Mouse (Mus musculus): ENCODE data around the gene Hist1h2bp. TPM values are rescaled to one million over a fixed set of nuclear protein-coding genes. Genes with fewer than 3 reads are reported as not detected.
"Not testable (repeated sequence)": the region's sequence is repeated elsewhere in the genome, so short reads cannot be mapped to it uniquely, and the experiment has no call there.

Gene Hist1h2bp
- polyA plus RNA-seq, 1 experiment from 2014 or later: 0.44 TPM

- no peaks in the 10 kb centered on the region for H3K27me3 ChIP-seq
- no peak for ATAC-seq (ENCODE audit: low FRiP score, low read depth)
- H3K4me2 ChIP-seq: no peak overlapping the region
- no peaks in the 10 kb centered on the region for H3K9me3 ChIP-seq
- H3K9ac ChIP-seq: no peak overlapping the region
- H3K4me1 ChIP-seq (replicated peaks): no peaks in the 10 kb centered on the region
- 89% methylated on average over 10 of the region's 10 CpGs for WGBS
- no peak overlapping the region for H3K27ac ChIP-seq (replicated peaks)
- H3K4me3 ChIP-seq: no peak overlapping the region
- no peaks in the 10 kb centered on the region for H3K36me3 ChIP-seq
These were observed 43.1 kb downstream of the Hist1h2bp start for GRCm38 (mm10) chr13:21830344-21830743.

GRCm38 (mm10) chr13:21831418-21832394 lies 44.4 kb downstream of the Hist1h2bp start, which contains the start of gene Hist1h4n:
Hist1h4n (minus strand) TSS chr13:21832196.
- WGBS: 0% methylated on average over 27 of the region's 58 CpGs
- not testable (repeated sequence) for H3K27ac ChIP-seq (replicated peaks); H3K9ac ChIP-seq; H3K9me3 ChIP-seq; H3K4me1 ChIP-seq (replicated peaks); H3K27me3 ChIP-seq; H3K36me3 ChIP-seq
- H3K4me3 ChIP-seq: peak within 1 kb of the TSS; percentile 27
- peak; percentile 90 for ATAC-seq (ENCODE audit: low FRiP score, low read depth)
- H3K4me2 ChIP-seq: peak within 1 kb of the TSS; percentile 49

GRCm38 (mm10) chr13:21833461-21833860 lies 46.2 kb downstream of the Hist1h2bp start, which contains the start of the genes Hist1h2ap and Hist1h2br:
Hist1h2ap (minus strand) TSS chr13:21833507.
Hist1h2br (plus strand) TSS chr13:21833743.
- not testable (repeated sequence) for H3K27ac ChIP-seq (replicated peaks); H3K9ac ChIP-seq; H3K4me2 ChIP-seq; H3K36me3 ChIP-seq; H3K4me1 ChIP-seq (replicated peaks); H3K27me3 ChIP-seq; H3K9me3 ChIP-seq; H3K4me3 ChIP-seq
- WGBS: no CpG with 5 or more reads among the region's 24 CpGs
- ATAC-seq (ENCODE audit: low FRiP score, low read depth): peak; percentile 98

Small RNA genes within 50 kb of the gene (microRNA-seq; reads per million reads assigned to microRNA genes)
- not detected for gene Gm19658
- not detected for gene Gm44346
- not detected for gene Gm44454
- not detected for gene Gm44466

Other genes starting within 250 kb of the Hist1h2bp start
- gene Olfr1366, start 244.7 kb upstream of the Hist1h2bp start, polyA plus RNA-seq (2015; fragmentation: Nextera tagmentation; extraction: Ambion mirVana): 0.06 and 0.25 TPM in 2 replicates
- 0.04 and 0.08 TPM in 2 replicates for gene Olfr1535, start 227.6 kb upstream of the Hist1h2bp start, polyA plus RNA-seq (2015; fragmentation: Nextera tagmentation; extraction: Ambion mirVana)
- not detected in 2 replicates for gene Olfr1364, start 205.7 kb upstream of the Hist1h2bp start, polyA plus RNA-seq (2015; fragmentation: Nextera tagmentation; extraction: Ambion mirVana)
- not detected in 2 replicates for gene Olfr1362, start 173.4 kb upstream of the Hist1h2bp start, polyA plus RNA-seq (2015; fragmentation: Nextera tagmentation; extraction: Ambion mirVana)
- gene Olfr11, start 144.9 kb upstream of the Hist1h2bp start, polyA plus RNA-seq (2015; fragmentation: Nextera tagmentation; extraction: Ambion mirVana): 0.04 TPM in 1 of 2 replicates, not detected in the other
- gene Olfr1361, start 124.1 kb upstream of the Hist1h2bp start, polyA plus RNA-seq (2015; fragmentation: Nextera tagmentation; extraction: Ambion mirVana): not detected in 2 replicates
- not detected in 2 replicates for gene Olfr1360, start 110.1 kb upstream of the Hist1h2bp start, polyA plus RNA-seq (2015; fragmentation: Nextera tagmentation; extraction: Ambion mirVana)
- gene Olfr1359, start 89.3 kb upstream of the Hist1h2bp start, polyA plus RNA-seq (2015; fragmentation: Nextera tagmentation; extraction: Ambion mirVana): not detected in 2 replicates
- gene Hist1h2bl, start 71.3 kb upstream of the Hist1h2bp start, polyA plus RNA-seq (2015; fragmentation: Nextera tagmentation; extraction: Ambion mirVana): not detected in 2 replicates
- gene Hist1h2ai, start 71.0 kb upstream of the Hist1h2bp start, polyA plus RNA-seq (2015; fragmentation: Nextera tagmentation; extraction: Ambion mirVana): 6.2 and 7.8 TPM in 2 replicates
- 2.5 and 3.5 TPM in 2 replicates for gene Hist1h3h, start 69.8 kb upstream of the Hist1h2bp start, polyA plus RNA-seq (2015; fragmentation: Nextera tagmentation; extraction: Ambion mirVana)
- 0.51 and 1.7 TPM in 2 replicates for gene Hist1h2bm, start 65.4 kb upstream of the Hist1h2bp start, polyA plus RNA-seq (2015; fragmentation: Nextera tagmentation; extraction: Ambion mirVana)
- 0.77 TPM in 1 of 2 replicates, not detected in the other for gene Hist1h4j, start 52.4 kb upstream of the Hist1h2bp start, polyA plus RNA-seq (2015; fragmentation: Nextera tagmentation; extraction: Ambion mirVana)
- 1.5 and 2.3 TPM in 2 replicates for gene Hist1h4k, start 37.0 kb upstream of the Hist1h2bp start, polyA plus RNA-seq (2015; fragmentation: Nextera tagmentation; extraction: Ambion mirVana)
- gene Hist1h2ak, start 33.6 kb upstream of the Hist1h2bp start, polyA plus RNA-seq (2015; fragmentation: Nextera tagmentation; extraction: Ambion mirVana): 5.3 and 7.9 TPM in 2 replicates
- gene Hist1h2bn, start 33.3 kb upstream of the Hist1h2bp start, polyA plus RNA-seq (2015; fragmentation: Nextera tagmentation; extraction: Ambion mirVana): 1.1 TPM in 1 of 2 replicates, not detected in the other
- 3.5 and 7.4 TPM in 2 replicates for gene Hist1h1b, start 6.8 kb upstream of the Hist1h2bp start, polyA plus RNA-seq (2015; fragmentation: Nextera tagmentation; extraction: Ambion mirVana)
- 28.0 and 43.0 TPM in 2 replicates for gene Hist1h3i, start 4.1 kb upstream of the Hist1h2bp start, polyA plus RNA-seq (2015; fragmentation: Nextera tagmentation; extraction: Ambion mirVana)
- gene Hist1h2an, start 243 bp upstream of the Hist1h2bp start, polyA plus RNA-seq (2015; fragmentation: Nextera tagmentation; extraction: Ambion mirVana): 1.0 and 1.5 TPM in 2 replicates
- 4.9 and 7.3 TPM in 2 replicates for gene Hist1h2bq, start 22.7 kb downstream of the Hist1h2bp start, polyA plus RNA-seq (2015; fragmentation: Nextera tagmentation; extraction: Ambion mirVana)
- gene Hist1h2ao, start 23.0 kb downstream of the Hist1h2bp start, polyA plus RNA-seq (2015; fragmentation: Nextera tagmentation; extraction: Ambion mirVana): not detected in 2 replicates
- not detected in 2 replicates for gene Hist1h4m, start 24.3 kb downstream of the Hist1h2bp start, polyA plus RNA-seq (2015; fragmentation: Nextera tagmentation; extraction: Ambion mirVana)
- gene Hist1h4n, start 44.7 kb downstream of the Hist1h2bp start, polyA plus RNA-seq (2015; fragmentation: Nextera tagmentation; extraction: Ambion mirVana): 4.9 and 7.7 TPM in 2 replicates
- 669 and 801 TPM in 2 replicates for gene Hist1h2ap, start 46.0 kb downstream of the Hist1h2bp start, polyA plus RNA-seq (2015; fragmentation: Nextera tagmentation; extraction: Ambion mirVana)
- gene Hist1h2br, start 46.3 kb downstream of the Hist1h2bp start, polyA plus RNA-seq (2015; fragmentation: Nextera tagmentation; extraction: Ambion mirVana): 4.7 and 7.1 TPM in 2 replicates
- 11.7 and 12.3 TPM in 2 replicates for gene Zfp184, start 157.6 kb downstream of the Hist1h2bp start, polyA plus RNA-seq (2015; fragmentation: Nextera tagmentation; extraction: Ambion mirVana)
- gene Pom121l2, start 193.7 kb downstream of the Hist1h2bp start, polyA plus RNA-seq (2015; fragmentation: Nextera tagmentation; extraction: Ambion mirVana): 0.08 TPM in 1 of 2 replicates, not detected in the other
- 0.14 TPM in 1 of 2 replicates, not detected in the other for gene Prss16, start 222.3 kb downstream of the Hist1h2bp start, polyA plus RNA-seq (2015; fragmentation: Nextera tagmentation; extraction: Ambion mirVana)
- gene Hist1h2ah, start 248.1 kb downstream of the Hist1h2bp start, polyA plus RNA-seq (2015; fragmentation: Nextera tagmentation; extraction: Ambion mirVana): 1.7 and 2.2 TPM in 2 replicates
- 1.2 and 1.5 TPM in 2 replicates for gene Hist1h2bk, start 248.4 kb downstream of the Hist1h2bp start, polyA plus RNA-seq (2015; fragmentation: Nextera tagmentation; extraction: Ambion mirVana)